ENCODE assay signal across 8 mouse cellular contexts in the genomic region with DNA sequence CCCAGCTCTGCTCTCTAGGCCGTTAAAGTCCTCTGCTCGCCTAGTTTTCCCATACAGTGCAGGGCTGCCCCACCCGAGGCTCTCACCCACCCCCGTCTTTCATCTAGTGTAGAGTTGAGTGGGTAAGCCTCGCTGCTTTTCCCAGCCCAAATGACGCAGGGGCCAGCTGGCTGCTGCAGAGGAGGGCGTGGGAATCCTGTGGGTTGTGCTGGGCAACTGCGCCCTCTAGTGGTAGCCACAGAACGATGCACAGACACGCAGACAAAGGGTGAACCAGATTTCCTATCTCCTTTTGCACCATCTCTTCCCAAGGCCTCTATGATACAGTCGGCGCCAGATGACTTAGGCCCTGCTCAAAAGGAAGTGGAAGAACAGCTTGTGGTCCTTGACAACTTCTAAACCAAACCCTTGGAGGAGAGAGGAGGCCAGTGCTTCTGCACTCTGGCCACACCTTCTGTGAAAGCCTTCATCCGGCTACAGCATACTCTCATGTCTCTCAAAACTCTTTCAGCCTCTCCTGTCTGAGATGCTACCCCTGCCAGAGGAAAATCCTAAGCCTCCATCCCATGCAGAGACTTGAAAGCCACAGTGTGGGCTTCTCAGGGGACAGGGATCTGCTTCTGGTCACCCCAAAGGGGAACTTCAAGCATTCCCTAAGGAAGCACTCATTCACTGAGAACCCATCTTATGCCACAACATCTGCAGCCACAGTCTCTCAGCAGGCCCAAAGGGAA. TPM values are rescaled to one million over a fixed set of nuclear protein-coding genes. Genes with fewer than 3 reads are reported as not detected.
DNase-seq lines count a peak whose midpoint lies in the region; ATAC-seq lines count a peak whose summit lies in the region.

No protein-coding gene starts in this region.

- H3K4me3 ChIP-seq in hindbrain, embryonic 12.5 days = no peak overlapping the region

- H3K9me3 ChIP-seq in hindbrain, embryonic 12.5 days (replicated peaks) = no peaks in the 10 kb centered on the region

- no peaks in the 10 kb centered on the region for H3K36me3 ChIP-seq in hindbrain, embryonic 12.5 days

- H3K4me1 ChIP-seq in hindbrain, embryonic 12.5 days = peaks cover 47% of the 10 kb centered on the region

- 14% methylated on average over 13 of the region's 13 CpGs for WGBS in hindbrain, embryonic 12.5 days

- no peak overlapping the region for H3K4me2 ChIP-seq in hindbrain, embryonic 12.5 days (replicated peaks)

- DNase-seq in Muller cell, postnatal 12 days (ENCODE audit: inconsistent ontology term) = peak; percentile 83
- DNase-seq in cerebellum, adult 9-11 months = peak; percentile 71
- peak; percentile 82 to 89 for DNase-seq in frontal cortex, postnatal 10 days (ENCODE audit: low spot score in 2 of 2)
- DNase-seq in layer of hippocampus, postnatal 14 days (ENCODE audit: low spot score in 2 of 2) = peak; percentile 89 to 94
- DNase-seq in lung, postnatal 10 days = peak; percentile 91
- peak; percentile 83 for DNase-seq in ovary, postnatal 36 days (ENCODE audit: low spot score)
- DNase-seq in thymus, postnatal 36 days = peak; percentile 62 to 68

- peak overlapping the region; percentile 37; the same call in 1 of the 2 replicates for H3K9ac ChIP-seq in hindbrain, embryonic 12.5 days

- 0 out of 2 replicates have a peak overlapping the region, but pooled peaks have one; percentile 40 for H3K27ac ChIP-seq in hindbrain, embryonic 12.5 days

- ATAC-seq in hindbrain, embryonic 12.5 days (ENCODE audit: low FRiP score) = peak; percentile 84

- no peaks in the 10 kb centered on the region; the same call in 1 of the 2 replicates for H3K27me3 ChIP-seq in hindbrain, embryonic 12.5 days

RNA-seq across cellular contexts. Expression of a gene that starts 49.3 kb away (rescaled TPM):
- 47.7 and 54.1 TPM in 2 replicates for polyA plus RNA-seq in hindbrain, embryonic 12.5 days (2016; fragmentation: Nextera tagmentation; extraction: Ambion mirVana)
- 100 to 1,000 TPM; 150 to 168 TPM for total RNA-seq in layer of hippocampus, postnatal 14 days (2021)
